Mouse (Mus musculus) left cerebral cortex, adult 6 months (tissue): ENCODE measurements around the gene Slc25a34. TPM values are rescaled to one million over a fixed set of nuclear protein-coding genes. Genes with fewer than 3 reads are reported as not detected.

Experiments used
- long read RNA-seq, 2 experiments: library from polyadenylated mRNA; unstranded; transcript quantifications; one replicate each; pipeline ENCODE4 v2.0.0; 2019 to 2020
- polyA plus RNA-seq: library from polyadenylated mRNA; unstranded; fragments of <200 nt; fragmentation: Nextera tagmentation; gene quantifications from 2 replicates; pipeline ENCODE4 v1.2.3, GENCODE M21; 2021

Slc25a34 gene
- polyA plus RNA-seq, result 2.3 and 4.4 TPM in 2 replicates
- long read RNA-seq, experiment 1, transcript Slc25a34-201 (5 exons, 2,670 nt), result major isoform, 9 of 10 reads
- long read RNA-seq, experiment 1, partial matches to known transcripts, result 0 of 10 reads
- long read RNA-seq, experiment 1, other reads (novel, unspliced or antisense), result 1 of 10 reads
- long read RNA-seq, experiment 2, partial matches to known transcripts, result 0 of 3 reads
- long read RNA-seq, experiment 2, other reads (novel, unspliced or antisense), result 0 of 3 reads

GRCm38 (mm10) chr4:141623666-141624065 lies at the start of gene Slc25a34:
Gene Slc25a34, minus strand, starts transcription at chr4:141623821.

DNA sequence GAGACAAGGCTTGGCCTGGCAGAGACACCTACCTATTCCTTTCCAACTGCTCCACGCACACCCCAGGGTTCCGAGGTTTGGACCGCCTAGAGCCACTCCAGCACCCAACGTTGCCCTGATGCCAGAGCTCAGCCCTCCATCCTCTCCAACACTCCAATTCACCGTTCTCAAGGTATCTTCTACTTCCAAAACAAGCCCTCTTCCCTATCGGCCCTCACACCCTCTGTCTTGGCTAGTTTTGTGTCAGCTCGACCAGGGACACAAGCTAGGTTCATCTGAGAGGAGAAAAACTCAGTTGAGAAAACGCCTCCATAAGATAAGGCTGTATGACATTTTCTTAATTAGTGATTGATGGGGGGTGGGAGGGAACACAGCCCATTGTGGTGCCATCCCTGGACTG lies 41.2 kb upstream of the Slc25a34 start, which contains the start of gene Plekhm2:
Gene Plekhm2, minus strand, starts transcription at position 101 of the 400 bp plus-strand sequence.

DNA sequence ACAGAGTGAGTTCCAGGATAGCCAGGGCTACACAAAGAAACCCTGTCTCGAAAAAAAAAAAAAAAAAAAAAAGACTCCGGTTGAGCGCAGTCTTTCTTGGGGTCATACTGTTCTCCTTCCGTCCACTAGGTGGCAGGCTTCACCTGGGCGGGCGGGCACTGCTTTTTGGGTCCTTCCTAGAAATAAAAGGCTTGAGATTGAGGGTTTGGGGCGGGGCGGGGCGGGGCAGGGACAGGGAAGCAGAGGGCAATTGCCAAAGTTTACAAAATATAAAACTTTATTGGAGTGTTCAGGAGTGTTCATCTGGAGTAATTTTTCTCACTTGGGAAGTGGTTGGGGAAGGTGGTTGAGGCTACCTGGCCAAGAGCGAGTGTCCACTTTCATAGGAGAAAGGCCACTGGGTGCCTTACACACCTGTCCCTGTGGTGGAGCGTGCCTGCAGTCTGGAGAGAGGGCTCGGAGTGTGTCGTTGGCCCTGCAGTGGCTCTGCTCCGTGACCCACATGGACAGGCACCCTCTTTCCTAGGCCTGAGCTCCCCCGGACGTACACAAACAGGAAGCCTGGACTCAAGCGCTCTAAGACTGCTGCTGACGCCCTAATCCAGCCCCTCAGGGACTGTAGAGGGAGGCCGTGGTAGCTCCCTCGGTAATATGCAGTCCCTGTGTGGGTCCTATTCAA lies 4.9 kb downstream of the Slc25a34 start, which contains the start of gene Tmem82:
Gene Tmem82, minus strand, starts transcription at position 69 of the 679 bp plus-strand sequence.

DNA sequence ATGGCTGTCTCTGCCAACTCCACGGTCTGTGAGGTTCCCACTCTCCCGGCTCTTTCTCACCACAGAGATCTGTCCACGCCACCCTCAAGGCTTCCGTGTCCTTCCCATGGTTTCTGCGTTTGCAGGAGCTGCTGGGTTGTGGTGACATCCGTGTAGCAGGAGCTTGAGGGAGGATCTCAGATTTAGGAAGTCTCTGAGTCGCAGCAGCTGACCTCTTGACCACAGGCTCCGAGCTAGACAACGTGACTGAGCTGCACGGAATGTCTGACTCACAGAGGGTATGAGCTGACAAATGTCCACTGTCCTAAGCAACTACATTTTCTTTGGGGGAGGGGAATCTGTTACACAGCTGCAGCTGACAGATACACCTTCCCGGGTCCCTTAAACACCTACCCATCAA lies 17.8 kb downstream of the Slc25a34 start, which contains the start of gene Fblim1:
Gene Fblim1, minus strand, starts transcription at position 236 of the 400 bp plus-strand sequence.

Other genes starting within 250 kb of the Slc25a34 start
- gene Clcnka, start 225.1 kb downstream of the Slc25a34 start, polyA plus RNA-seq, result not detected in 2 replicates
- not detected in 2 replicates for gene Clcnkb, start 207.8 kb downstream of the Slc25a34 start, polyA plus RNA-seq
- gene Hspb7, start 203.0 kb downstream of the Slc25a34 start, polyA plus RNA-seq, result 0.11 and 0.14 TPM in 2 replicates
- 0.23 and 0.88 TPM in 2 replicates for gene Srarp, start 187.7 kb downstream of the Slc25a34 start, polyA plus RNA-seq
- gene Zbtb17, start 179.2 kb downstream of the Slc25a34 start, polyA plus RNA-seq, result 20.1 and 21.6 TPM in 2 replicates
- 1.8 and 6.4 TPM in 2 replicates for gene Spen, start 85.2 kb downstream of the Slc25a34 start, polyA plus RNA-seq
- gene Fblim1, start 17.7 kb downstream of the Slc25a34 start, polyA plus RNA-seq, result 0.31 and 0.87 TPM in 2 replicates
- gene Tmem82, start 5.2 kb downstream of the Slc25a34 start, polyA plus RNA-seq, result 0.16 and 0.56 TPM in 2 replicates
- gene Plekhm2, start 41.1 kb upstream of the Slc25a34 start, polyA plus RNA-seq, result 8.3 and 9.7 TPM in 2 replicates
- not detected in 2 replicates for gene Rsc1a1, start 61.8 kb upstream of the Slc25a34 start, polyA plus RNA-seq
- gene Ddi2, start 99.6 kb upstream of the Slc25a34 start, polyA plus RNA-seq, result 5.9 and 6.1 TPM in 2 replicates
- gene Agmat, start 122.9 kb upstream of the Slc25a34 start, polyA plus RNA-seq, result 4.6 and 7.3 TPM in 2 replicates
- 10.5 and 11.6 TPM in 2 replicates for gene Dnajc16, start 167.1 kb upstream of the Slc25a34 start, polyA plus RNA-seq
- 7.4 and 8.8 TPM in 2 replicates for gene Casp9, start 169.8 kb upstream of the Slc25a34 start, polyA plus RNA-seq
- not detected in 2 replicates for gene Cela2a, start 202.3 kb upstream of the Slc25a34 start, polyA plus RNA-seq
- gene Ctrc, start 222.5 kb upstream of the Slc25a34 start, polyA plus RNA-seq, result not detected in 2 replicates